ENCODE assay signal across 12 mouse cellular contexts in the genomic region with DNA sequence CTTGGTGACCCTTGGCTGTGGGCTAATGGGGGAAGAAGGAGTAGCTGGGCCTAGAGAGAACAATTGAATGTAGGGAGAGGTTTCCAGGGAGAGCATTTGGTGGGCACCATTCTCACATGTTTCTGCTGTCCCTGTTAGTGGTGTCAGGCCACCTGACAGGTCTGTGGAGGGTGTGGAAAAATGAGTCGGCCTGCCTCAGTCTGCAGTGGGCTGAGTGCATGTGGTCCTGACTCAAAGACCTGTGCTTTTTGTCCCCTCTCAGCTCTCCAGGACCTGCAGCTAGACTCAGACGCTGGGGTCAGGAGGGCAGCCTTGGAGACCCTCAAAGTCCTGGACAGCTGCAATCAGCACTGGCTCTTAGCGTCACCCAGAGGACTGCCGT. TPM values are rescaled to one million over a fixed set of nuclear protein-coding genes. Genes with fewer than 3 reads are reported as not detected.
DNase-seq lines count a peak whose midpoint lies in the region; ATAC-seq lines count a peak whose summit lies in the region.
"Had no signal": no experiment of that assay in that cellular context is flagged by ENCODE, and none has a peak within 500 bp of the region (broad histone marks: within the 10 kb centered on the region; RNA-seq: fewer than 3 reads in every experiment).

No protein-coding gene starts in this region.

- no peak overlapping the region for H3K4me2 ChIP-seq in kidney, embryonic 16.5 days (replicated peaks; ENCODE audit: low read depth, low read length)
- no peak overlapping the region for H3K4me2 ChIP-seq in embryonic facial prominence, embryonic 12.5 days (replicated peaks)
- no peak overlapping the region for H3K4me2 ChIP-seq in hindbrain, embryonic 12.5 days (replicated peaks)
- H3K4me2 ChIP-seq: embryonic facial prominence, embryonic 15.5 days had no signal

- H3K9me3 ChIP-seq in kidney, embryonic 16.5 days (ENCODE audit: low read length) = peaks cover 19% of the 10 kb centered on the region
- H3K9me3 ChIP-seq in embryonic facial prominence, embryonic 12.5 days = peaks cover 51% of the 10 kb centered on the region
- H3K9me3 ChIP-seq in hindbrain, embryonic 12.5 days (replicated peaks) = peaks cover 61% of the 10 kb centered on the region

- no peak overlapping the region for H3K9ac ChIP-seq in kidney, embryonic 16.5 days (replicated peaks; ENCODE audit: low read length)
- H3K9ac ChIP-seq in embryonic facial prominence, embryonic 12.5 days = no peak overlapping the region
- no peak overlapping the region for H3K9ac ChIP-seq in hindbrain, embryonic 12.5 days
- H3K9ac ChIP-seq: embryonic facial prominence, embryonic 15.5 days had no signal

- H3K4me1 ChIP-seq in kidney, embryonic 16.5 days (ENCODE audit: insufficient read depth, low read length) = peaks cover 17% of the 10 kb centered on the region
- no peaks in the 10 kb centered on the region for H3K4me1 ChIP-seq in embryonic facial prominence, embryonic 12.5 days
- H3K4me1 ChIP-seq in hindbrain, embryonic 12.5 days = no peaks in the 10 kb centered on the region

- ATAC-seq in kidney, embryonic 16.5 days (ENCODE audit: low FRiP score, low TSS enrichment) = peak; percentile 7; the same call in 1 of the 2 replicates
- ATAC-seq in embryonic facial prominence, embryonic 12.5 days (ENCODE audit: insufficient number of reproducible peaks, insufficient read depth, low FRiP score, low TSS enrichment) = 0 out of 2 replicates have a peak, but pooled peaks have one; percentile 0
- ATAC-seq in hindbrain, embryonic 12.5 days (ENCODE audit: low FRiP score) = 0 out of 2 replicates have a peak, but pooled peaks have one; percentile 1
- peak; percentile 0 for ATAC-seq in megakaryocyte progenitor cell, adult 5-6 weeks (replicated peaks; ENCODE audit: poor library complexity)

- DNase-seq in kidney, adult 9 months = no peak
- no peak for DNase-seq in left cerebral cortex, adult 11 months (ENCODE audit: low spot score)
- no peak for DNase-seq in spleen, postnatal 4 days (ENCODE audit: low spot score in 2 of 2)
- DNase-seq: gastrocnemius, postnatal 25 days; right cerebral cortex, postnatal 25 days; thymus, postnatal 36 days had no signal

- H3K4me3 ChIP-seq in kidney, embryonic 16.5 days (ENCODE audit: low read length) = no peak overlapping the region
- no peak overlapping the region for H3K4me3 ChIP-seq in embryonic facial prominence, embryonic 12.5 days
- H3K4me3 ChIP-seq in hindbrain, embryonic 12.5 days = no peak overlapping the region
- H3K4me3 ChIP-seq: embryonic facial prominence, embryonic 15.5 days had no signal

- 73% methylated on average over 4 of the region's 4 CpGs for WGBS in kidney, embryonic 16.5 days
- WGBS in embryonic facial prominence, embryonic 12.5 days = 75% methylated on average over 4 of the region's 4 CpGs
- 77% methylated on average over 4 of the region's 4 CpGs for WGBS in hindbrain, embryonic 12.5 days

- H3K36me3 ChIP-seq in kidney, embryonic 16.5 days (ENCODE audit: insufficient read depth, low read length) = peaks cover 50% of the 10 kb centered on the region
- H3K36me3 ChIP-seq in embryonic facial prominence, embryonic 12.5 days = peaks cover 55% of the 10 kb centered on the region
- peaks cover 54% of the 10 kb centered on the region for H3K36me3 ChIP-seq in hindbrain, embryonic 12.5 days

- no peaks in the 10 kb centered on the region for H3K27me3 ChIP-seq in kidney, embryonic 16.5 days (ENCODE audit: insufficient read depth, low read length)
- no peaks in the 10 kb centered on the region for H3K27me3 ChIP-seq in embryonic facial prominence, embryonic 12.5 days
- no peaks in the 10 kb centered on the region for H3K27me3 ChIP-seq in hindbrain, embryonic 12.5 days
- H3K27me3 ChIP-seq: embryonic facial prominence, embryonic 15.5 days had no signal

- peak overlapping the region; percentile 3; the same call in 1 of the 2 replicates for H3K27ac ChIP-seq in kidney, embryonic 16.5 days (ENCODE audit: low read length)
- no peak overlapping the region for H3K27ac ChIP-seq in embryonic facial prominence, embryonic 12.5 days
- no peak overlapping the region for H3K27ac ChIP-seq in hindbrain, embryonic 12.5 days

RNA-seq across cellular contexts. Expression of a gene that starts 17.8 kb away (rescaled TPM):
- polyA plus RNA-seq in kidney, embryonic 16.5 days (2015; fragmentation: Nextera tagmentation; extraction: Ambion mirVana) = 168 and 187 TPM in 2 replicates
- polyA plus RNA-seq in embryonic facial prominence, embryonic 12.5 days (2016; fragmentation: Nextera tagmentation; extraction: Ambion mirVana) = 231 and 234 TPM in 2 replicates
- polyA plus RNA-seq in hindbrain, embryonic 12.5 days (2016; fragmentation: Nextera tagmentation; extraction: Ambion mirVana) = 167 and 169 TPM in 2 replicates
- 104 and 106 TPM in 2 replicates for total RNA-seq in megakaryocyte progenitor cell, adult 5-6 weeks (2015)
- 156 and 189 TPM in 2 replicates for total RNA-seq in megakaryocyte progenitor cell, adult 5-6 weeks (2017)

RNA-seq across cellular contexts. Expression of a gene that starts 17.8 kb away (rescaled TPM):
- not detected in 2 replicates for polyA plus RNA-seq in kidney, embryonic 16.5 days (2015; fragmentation: Nextera tagmentation; extraction: Ambion mirVana)
- polyA plus RNA-seq in embryonic facial prominence, embryonic 12.5 days (2016; fragmentation: Nextera tagmentation; extraction: Ambion mirVana) = not detected in 2 replicates
- polyA plus RNA-seq in hindbrain, embryonic 12.5 days (2016; fragmentation: Nextera tagmentation; extraction: Ambion mirVana) = not detected in 2 replicates
- not detected in 2 replicates for total RNA-seq in megakaryocyte progenitor cell, adult 5-6 weeks (2015)
- total RNA-seq in megakaryocyte progenitor cell, adult 5-6 weeks (2017) = not detected in 2 replicates
- total RNA-seq: gastrocnemius, postnatal 25 days had no signal
- polyA plus RNA-seq: intestine, embryonic 14.5 days had no signal

RNA-seq across cellular contexts. Expression of a gene that starts 32.8 kb away (rescaled TPM):
- polyA plus RNA-seq in kidney, embryonic 16.5 days (2015; fragmentation: Nextera tagmentation; extraction: Ambion mirVana) = 1.3 and 2.8 TPM in 2 replicates
- polyA plus RNA-seq in embryonic facial prominence, embryonic 12.5 days (2016; fragmentation: Nextera tagmentation; extraction: Ambion mirVana) = 0.80 and 1.6 TPM in 2 replicates
- 1.0 and 1.3 TPM in 2 replicates for polyA plus RNA-seq in hindbrain, embryonic 12.5 days (2016; fragmentation: Nextera tagmentation; extraction: Ambion mirVana)
- total RNA-seq in megakaryocyte progenitor cell, adult 5-6 weeks (2015) = 0.39 and 1.1 TPM in 2 replicates
- 0.10 and 0.17 TPM in 2 replicates for total RNA-seq in megakaryocyte progenitor cell, adult 5-6 weeks (2017)
- total RNA-seq: gastrocnemius, postnatal 25 days had no signal

RNA-seq across cellular contexts. Expression of a gene that starts 47.9 kb away (rescaled TPM):
- 2.4 TPM in 2 replicates for polyA plus RNA-seq in kidney, embryonic 16.5 days (2015; fragmentation: Nextera tagmentation; extraction: Ambion mirVana)
- not detected in 2 replicates for polyA plus RNA-seq in embryonic facial prominence, embryonic 12.5 days (2016; fragmentation: Nextera tagmentation; extraction: Ambion mirVana)
- polyA plus RNA-seq in hindbrain, embryonic 12.5 days (2016; fragmentation: Nextera tagmentation; extraction: Ambion mirVana) = not detected in 2 replicates
- 0.39 and 0.83 TPM in 2 replicates for total RNA-seq in megakaryocyte progenitor cell, adult 5-6 weeks (2015)
- total RNA-seq in megakaryocyte progenitor cell, adult 5-6 weeks (2017) = 0.14 and 0.83 TPM in 2 replicates

RNA-seq across cellular contexts. Expression of a gene that starts 54.1 kb away (rescaled TPM):
- polyA plus RNA-seq in kidney, embryonic 16.5 days (2015; fragmentation: Nextera tagmentation; extraction: Ambion mirVana) = 10.4 and 11.2 TPM in 2 replicates
- polyA plus RNA-seq in embryonic facial prominence, embryonic 12.5 days (2016; fragmentation: Nextera tagmentation; extraction: Ambion mirVana) = 16.1 and 17.0 TPM in 2 replicates
- 14.1 and 19.0 TPM in 2 replicates for polyA plus RNA-seq in hindbrain, embryonic 12.5 days (2016; fragmentation: Nextera tagmentation; extraction: Ambion mirVana)
- 0.68 and 2.4 TPM in 2 replicates for total RNA-seq in megakaryocyte progenitor cell, adult 5-6 weeks (2015)
- 0.17 and 1.2 TPM in 2 replicates for total RNA-seq in megakaryocyte progenitor cell, adult 5-6 weeks (2017)
